Mouse (Mus musculus): ENCODE data around the gene Cplx2. TPM values are rescaled to one million over a fixed set of nuclear protein-coding genes. Genes with fewer than 3 reads are reported as not detected.

Gene Cplx2
- polyA plus RNA-seq, 1 experiment = 361 TPM

DNA sequence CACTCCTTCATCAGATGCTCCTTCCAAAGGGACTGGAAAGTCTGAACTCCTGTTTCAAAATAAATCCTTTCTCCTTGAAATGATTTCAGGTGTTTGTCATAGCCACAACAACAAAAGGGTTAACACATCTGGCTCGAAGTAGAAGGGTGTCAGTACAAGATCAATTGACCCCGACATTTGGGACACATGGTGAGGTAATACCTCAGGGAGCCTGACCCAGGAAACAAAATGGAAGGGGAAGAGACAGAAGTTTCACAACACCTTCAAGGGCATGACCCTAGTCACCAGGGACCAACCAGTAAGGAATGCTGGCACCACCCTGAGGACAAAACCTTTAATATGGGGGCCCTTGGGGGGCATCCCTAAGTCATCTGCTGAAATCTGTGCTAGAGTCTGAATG is 58.9 kb downstream of the Cplx2 start:
- no peak for DNase-seq
- 60% methylated on average over 2 of the region's 2 CpGs for WGBS
- no peak overlapping the region for H3K27ac ChIP-seq (ENCODE audit: insufficient read depth, low read length)
- no peak overlapping the region for H3K4me3 ChIP-seq (replicated peaks; ENCODE audit: insufficient read depth, low read depth, low read length)
- TF ChIP-seq POLR2A (IDR thresholded peaks at IDR 0.05; ENCODE audit: borderline replicate concordance, insufficient read depth, low read length) (no peak), CTCF (IDR thresholded peaks at IDR 0.05; ENCODE audit: borderline replicate concordance, insufficient read depth, low read depth, low read length) (no peak)
- H3K4me1 ChIP-seq (ENCODE audit: control insufficient read depth, insufficient read depth, low read length) = no peaks in the 10 kb centered on the region
- no peaks in the 10 kb centered on the region for H3K27me3 ChIP-seq (ENCODE audit: control insufficient read depth, insufficient read depth, low read length)

DNA sequence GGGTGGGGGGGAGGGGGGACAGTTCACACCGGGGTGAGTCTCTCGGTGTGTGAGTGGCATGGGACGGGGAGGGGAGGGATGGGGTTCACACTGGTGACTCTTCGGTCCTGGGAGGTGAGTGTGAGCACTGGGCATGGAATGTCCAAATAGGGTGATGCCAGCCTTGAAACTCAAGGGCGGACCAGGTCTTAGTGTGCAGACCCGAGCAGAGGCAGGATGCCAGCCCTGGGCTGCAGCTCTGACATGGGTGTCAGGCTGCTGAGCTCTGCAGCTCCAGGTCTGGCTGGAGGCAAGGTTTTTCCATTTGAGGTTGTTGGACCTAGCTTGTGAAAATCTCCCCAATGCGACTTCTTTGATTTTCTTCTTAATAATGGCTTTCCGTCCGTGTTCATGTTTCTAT is 60.0 kb downstream of the Cplx2 start:
- DNase-seq = no peak
- Histone ChIP-seq H3K4me1 (ENCODE audit: control insufficient read depth, insufficient read depth, low read length) (no peaks in the 10 kb centered on the region), H3K27ac (ENCODE audit: insufficient read depth, low read length) (no peak overlapping the region), H3K27me3 (ENCODE audit: control insufficient read depth, insufficient read depth, low read length) (no peaks in the 10 kb centered on the region), H3K4me3 (replicated peaks; ENCODE audit: insufficient read depth, low read depth, low read length) (no peak overlapping the region)
- 81% methylated on average over 9 of the region's 9 CpGs for WGBS
- TF ChIP-seq POLR2A (IDR thresholded peaks at IDR 0.05; ENCODE audit: borderline replicate concordance, insufficient read depth, low read length) (no peak), CTCF (IDR thresholded peaks at IDR 0.05; ENCODE audit: borderline replicate concordance, insufficient read depth, low read depth, low read length) (no peak)

Other genes with a start within 250 kb of the Cplx2 start
- 5.3 and 6.5 TPM in 2 replicates for gene Hrh2, start 179.2 kb upstream of the Cplx2 start, polyA plus RNA-seq (2012; rRNA removed)
- 35.6 and 36.2 TPM in 2 replicates for gene Thoc3, start 97.5 kb downstream of the Cplx2 start, polyA plus RNA-seq (2012; rRNA removed)
- 20.2 and 21.5 TPM in 2 replicates for gene Simc1, start 132.4 kb downstream of the Cplx2 start, polyA plus RNA-seq (2012; rRNA removed)
- 199 and 212 TPM in 2 replicates for gene 4833439L19Rik, start 194.1 kb downstream of the Cplx2 start, polyA plus RNA-seq (2012; rRNA removed)
- gene Arl10, start 203.7 kb downstream of the Cplx2 start, polyA plus RNA-seq (2012; rRNA removed) = 29.4 and 32.0 TPM in 2 replicates
- 24.4 and 26.4 TPM in 2 replicates for gene Nop16, start 218.7 kb downstream of the Cplx2 start, polyA plus RNA-seq (2012; rRNA removed)
- 290 and 306 TPM in 2 replicates for gene Higd2a, start 218.9 kb downstream of the Cplx2 start, polyA plus RNA-seq (2012; rRNA removed)
- gene Cltb, start 240.0 kb downstream of the Cplx2 start, polyA plus RNA-seq (2012; rRNA removed) = 391 and 435 TPM in 2 replicates